Mouse (Mus musculus) frontal cortex, postnatal 36 days (tissue): ENCODE data around the gene Scarb1.

ENCODE experiments used
- DNase-seq, 2 experiments: peaks; one replicate each; pipeline ENCODE4 v3.0.0; 2022; ENCODE audit warnings: low spot score in 2 of 2

Scarb1 gene

DNA sequence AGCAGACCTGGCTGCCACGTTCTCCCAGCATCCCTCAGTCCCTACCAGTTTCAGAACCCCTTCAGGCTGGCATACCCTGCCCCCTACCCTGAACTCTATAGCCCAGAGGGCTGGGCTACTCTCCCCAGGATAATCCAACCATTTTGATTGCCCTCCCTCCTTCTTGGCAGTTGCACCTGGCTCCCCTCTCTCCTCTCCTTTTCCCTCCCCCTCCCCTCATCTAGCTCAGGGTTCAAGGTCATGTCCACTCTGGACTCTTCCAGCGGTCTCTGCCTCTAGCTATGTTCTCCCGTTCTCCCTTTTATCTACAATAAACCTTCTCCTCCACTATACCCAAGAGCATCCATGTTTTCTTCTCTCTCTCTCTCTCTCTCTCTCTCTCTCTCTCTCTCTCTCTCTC, 9.1 kb downstream of the Scarb1 start:
- DNase-seq, result no peak

GRCm38 (mm10) chr5:125331094-125331493, 9.8 kb downstream of the Scarb1 start:
- DNase-seq, result no peak

GRCm38 (mm10) chr5:125330656-125331055, 10.2 kb downstream of the Scarb1 start:
- no peak for DNase-seq

DNA sequence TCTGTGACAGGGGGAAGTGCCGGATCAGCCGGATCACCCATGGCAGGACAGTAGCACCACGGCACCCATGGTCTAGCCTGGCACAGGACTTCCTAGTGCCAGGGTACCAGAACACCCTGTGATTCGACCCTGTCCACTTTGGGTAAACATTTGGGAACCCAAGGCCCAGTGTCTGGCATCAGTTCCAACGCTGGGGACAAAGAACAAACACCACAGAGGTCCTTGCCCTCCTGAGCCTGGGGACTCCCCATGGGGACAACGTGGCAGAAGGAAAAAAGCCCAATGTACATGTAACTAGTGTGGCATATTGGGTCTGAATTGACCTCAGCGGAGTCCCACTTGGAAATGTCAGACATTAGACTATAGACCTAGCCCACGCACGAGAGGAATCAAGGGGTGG, 10.7 kb downstream of the Scarb1 start:
- DNase-seq, result no peak

- DNase-seq, result no peak
These were observed 13.1 kb downstream of the Scarb1 start for GRCm38 (mm10) chr5:125327596-125328385.

- DNase-seq, result no peak
These were observed 14.5 kb downstream of the Scarb1 start for GRCm38 (mm10) chr5:125326351-125326750.

DNA sequence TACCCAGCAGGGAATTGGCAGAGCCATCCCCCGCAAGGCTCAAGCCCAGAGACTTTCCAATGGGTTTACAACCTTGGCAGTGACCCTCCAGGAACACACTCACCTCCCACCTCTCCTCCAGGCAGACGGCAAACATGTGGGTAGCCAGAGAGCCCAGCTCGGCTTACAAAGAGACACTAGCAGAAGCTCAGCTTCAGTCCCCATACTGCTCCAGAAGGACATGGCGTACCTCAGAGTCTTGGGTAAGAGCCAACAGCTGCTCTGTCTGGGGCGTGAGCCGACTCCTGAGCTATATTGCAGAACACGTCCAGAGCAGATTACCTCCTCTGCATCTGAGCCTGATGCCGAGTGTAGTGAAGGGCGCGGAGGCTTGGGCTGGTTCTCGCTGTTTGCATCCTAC, 15.0 kb downstream of the Scarb1 start:
- peak; percentile 49 to 51 for DNase-seq

GRCm38 (mm10) chr5:125325285-125325684, 15.6 kb downstream of the Scarb1 start:
- DNase-seq, result no peak

DNA sequence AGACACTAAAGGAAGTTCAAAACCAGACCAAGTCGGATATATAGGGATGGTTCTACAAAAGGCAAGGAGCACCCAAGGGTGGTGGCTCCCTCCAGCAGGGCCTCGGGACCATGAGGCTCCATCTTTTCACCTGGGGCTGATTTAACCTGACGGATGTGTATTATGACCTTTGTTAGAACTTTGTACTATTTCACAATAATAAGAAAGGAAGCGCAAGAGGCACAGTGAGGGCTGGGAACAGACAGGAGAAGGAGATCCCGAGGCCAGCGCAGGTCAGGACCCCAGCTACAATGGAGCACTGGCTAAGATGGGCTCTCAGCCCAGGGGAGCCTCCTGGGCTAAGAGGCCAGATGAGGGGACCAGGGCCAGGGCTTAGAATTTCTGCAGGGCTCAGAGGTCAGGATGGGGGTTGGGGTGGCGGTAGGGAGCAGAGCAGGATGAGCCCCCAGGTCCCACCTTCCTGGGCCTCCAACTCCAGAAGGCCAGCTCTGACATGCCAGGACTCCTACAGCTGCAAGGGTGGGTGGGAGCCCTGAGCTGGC, 16.9 kb downstream of the Scarb1 start:
- DNase-seq, result no peak

DNA sequence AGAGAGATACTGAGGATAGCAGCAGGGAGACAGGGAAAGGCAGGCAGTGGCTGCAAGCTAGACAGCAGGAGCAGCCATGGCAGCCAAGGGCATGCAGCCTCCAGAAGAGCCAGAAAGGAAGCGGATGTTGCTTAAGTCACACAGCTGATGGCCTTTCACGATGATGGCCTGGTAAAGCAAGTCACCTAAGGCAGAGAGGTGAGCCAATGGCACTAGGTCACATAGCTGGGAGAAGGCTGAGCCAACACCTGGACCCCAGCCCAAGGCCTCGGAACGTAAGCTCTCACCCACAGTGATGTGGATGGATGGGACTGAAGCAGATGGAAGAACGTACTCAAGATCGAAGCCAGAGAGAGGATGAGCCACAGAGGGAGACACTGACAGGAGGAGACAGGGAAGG, 17.8 kb downstream of the Scarb1 start:
- DNase-seq, result no peak

DNA sequence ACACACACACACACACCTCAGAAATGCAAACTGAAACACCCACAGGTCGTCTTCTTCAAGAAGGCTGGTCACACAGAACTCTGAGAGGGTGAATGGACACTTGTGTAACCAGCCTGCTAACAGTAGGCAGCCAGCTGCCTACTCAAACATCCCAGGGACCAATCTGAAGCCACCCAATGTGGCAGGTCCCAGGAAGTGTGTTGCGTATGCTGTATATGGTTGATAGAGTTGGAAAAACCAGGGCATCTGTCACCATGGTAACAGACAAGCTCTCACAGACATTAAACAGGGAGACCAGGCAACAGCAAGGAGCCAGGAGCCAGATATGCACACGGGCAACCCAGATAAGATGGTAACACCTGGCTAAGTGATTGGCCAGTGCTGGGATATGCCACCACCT, 19.1 kb downstream of the Scarb1 start:
- DNase-seq, result peak in 1 of 2 experiments; percentile 44

DNA sequence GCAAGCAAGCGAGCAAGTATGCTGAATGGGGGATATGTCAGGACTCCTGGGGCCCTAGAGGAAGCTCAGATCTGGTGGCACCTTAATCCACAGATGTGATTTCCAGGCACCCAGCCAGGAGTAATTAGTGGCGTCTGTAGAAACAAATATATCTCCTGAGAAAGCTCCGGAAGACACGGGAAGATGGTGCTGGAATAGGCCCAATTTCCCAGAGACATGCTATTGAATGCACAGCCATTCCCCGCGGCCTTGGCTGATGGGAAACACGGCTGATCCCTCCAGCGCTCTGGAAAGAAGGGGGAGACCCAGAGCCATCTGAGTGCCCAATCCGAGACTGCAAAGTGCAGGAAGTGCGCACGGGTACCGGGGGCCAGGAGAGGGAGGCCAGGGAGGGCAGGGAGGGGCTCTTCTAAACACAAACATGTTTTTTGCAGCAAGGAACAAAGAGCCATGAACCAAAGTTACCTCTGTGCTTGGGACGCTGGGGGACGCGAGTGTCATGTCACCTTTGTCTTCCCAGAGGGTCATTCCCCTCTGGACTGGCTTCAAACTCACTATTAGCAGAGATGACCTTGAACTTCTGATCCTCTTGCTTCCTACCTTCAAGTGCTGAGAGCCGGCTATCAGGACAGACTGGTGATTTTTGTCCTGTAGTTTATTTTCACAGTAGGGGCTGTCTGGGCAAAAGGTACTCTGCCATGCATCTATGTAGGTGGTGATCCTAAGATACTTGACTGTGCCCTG, 21.7 kb downstream of the Scarb1 start:
- DNase-seq, result peak in 1 of 2 experiments; percentile 55

- no peak for DNase-seq
These were observed 22.9 kb downstream of the Scarb1 start for GRCm38 (mm10) chr5:125317953-125318352.

DNA sequence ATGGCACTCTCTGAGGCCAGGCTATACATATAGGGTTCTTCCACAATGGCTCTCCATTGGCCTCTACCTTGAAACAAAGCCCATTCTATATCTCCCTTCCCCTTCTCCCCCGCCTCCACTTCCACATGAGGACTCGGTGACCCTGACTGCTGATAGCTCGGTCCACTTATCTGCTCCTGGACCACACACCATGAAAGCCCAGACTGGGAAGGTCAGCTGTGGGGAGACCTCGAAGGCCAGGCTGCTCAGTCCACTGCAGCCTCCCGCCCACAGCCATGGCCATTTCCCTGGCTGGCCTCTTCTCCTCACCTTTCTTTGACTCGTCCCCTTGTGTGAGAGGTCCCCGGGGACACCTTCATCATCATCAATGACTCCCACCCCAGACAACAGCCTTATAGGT, 23.6 kb downstream of the Scarb1 start:
- DNase-seq, result no peak

- no peak for DNase-seq
These were observed 24.1 kb downstream of the Scarb1 start for GRCm38 (mm10) chr5:125316771-125317170.

GRCm38 (mm10) chr5:125315110-125315509, 25.8 kb downstream of the Scarb1 start:
- DNase-seq, result no peak

GRCm38 (mm10) chr5:125313991-125314390, 26.9 kb downstream of the Scarb1 start:
- no peak for DNase-seq

DNA sequence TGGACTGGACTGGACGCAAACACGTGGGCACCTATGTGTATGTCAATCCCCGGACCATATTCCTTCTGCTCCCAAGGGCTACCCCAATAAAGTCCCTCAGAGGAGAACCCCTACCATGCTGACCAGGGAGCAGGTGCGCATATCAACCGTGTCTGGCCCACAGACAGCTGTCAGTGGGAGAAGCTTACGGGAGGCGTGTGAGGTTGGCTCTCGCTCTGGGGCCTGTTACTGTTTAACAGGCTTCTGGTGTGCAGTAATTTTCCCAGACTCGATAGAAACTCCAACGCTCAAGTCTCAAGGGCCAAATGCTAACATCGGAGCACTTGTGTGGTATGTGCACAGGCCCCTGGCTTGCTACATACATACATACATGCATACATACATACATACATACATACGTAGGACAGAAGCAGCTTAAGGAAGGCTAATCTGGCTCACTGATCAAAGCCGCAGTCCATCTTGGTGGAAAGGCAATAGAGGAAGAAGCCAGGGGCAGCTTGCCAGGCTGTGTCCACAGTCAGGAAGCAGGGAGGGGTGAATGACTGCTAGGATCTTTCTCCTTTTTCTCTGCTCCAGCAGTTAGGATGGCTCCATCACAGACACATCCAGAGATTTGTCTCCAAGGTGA, 27.8 kb downstream of the Scarb1 start:
- no peak for DNase-seq

DNA sequence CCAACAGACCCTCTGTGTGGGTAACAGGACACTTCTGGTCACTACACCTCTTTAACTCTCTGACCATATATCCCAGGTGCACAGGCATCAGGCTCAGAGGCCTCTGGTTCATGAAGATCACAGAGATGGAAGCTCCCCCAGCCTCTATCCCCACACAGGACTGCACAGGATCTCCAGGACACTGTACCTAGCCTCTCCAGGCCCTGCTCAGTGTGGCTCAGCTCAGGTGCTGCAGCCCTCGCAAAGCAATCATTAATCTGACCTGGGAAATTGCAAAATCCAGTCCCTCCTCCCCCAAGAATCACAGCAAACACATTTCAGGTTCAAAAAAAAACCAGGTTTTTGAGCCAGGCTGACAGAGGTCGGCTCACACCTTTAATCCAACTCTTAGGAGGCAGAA, 29.9 kb downstream of the Scarb1 start:
- DNase-seq, result no peak

GRCm38 (mm10) chr5:125309193-125309592, 31.7 kb downstream of the Scarb1 start:
- no peak for DNase-seq

GRCm38 (mm10) chr5:125306824-125307223, 34.1 kb downstream of the Scarb1 start:
- DNase-seq, result no peak

- no peak for DNase-seq
These were observed 34.5 kb downstream of the Scarb1 start for GRCm38 (mm10) chr5:125306372-125306771.
